Mouse (Mus musculus) spleen, adult 2 months (tissue): ENCODE results near the gene Ppp3r1.

ENCODE experiments used
- CTCF ChIP-seq: fragments of 200-500 bp; IDR thresholded peaks from 2 replicates; pipeline ENCODE4 v1.5.1; 2011; ENCODE audit warnings: mild to moderate bottlenecking, inconsistent platforms; ENCODE audit not compliant: insufficient read depth, insufficient read length, insufficient replicate concordance; ENCODE audit errors: extremely low read depth
- POLR2A ChIP-seq: fragments of 200-500 bp; IDR thresholded peaks from 2 replicates; pipeline ENCODE4 v1.6.1; 2011; ENCODE audit warnings: low read depth, low read length, inconsistent platforms

- TF ChIP-seq POLR2A: no peak
- no peak for TF ChIP-seq CTCF
Measured at GRCm38 (mm10) chr11:17212903-17213509, 53.9 kb downstream of the Ppp3r1 start.
